Mouse (Mus musculus) c-Kit-negative CD71-positive TER-119-positive erythroid progenitor cells, embryonic 14.5 days (primary cell): ENCODE measurements around the gene Prpsap1.
A peak's percentile ranks its signal among the peaks of the same experiment; 100 is the strongest.

Experiments
- DNase-seq: peaks from one replicate; pipeline ENCODE4 v3.0.0-alpha.2; 2013; ENCODE audit warnings: low read depth, low spot score

Gene Prpsap1

DNA sequence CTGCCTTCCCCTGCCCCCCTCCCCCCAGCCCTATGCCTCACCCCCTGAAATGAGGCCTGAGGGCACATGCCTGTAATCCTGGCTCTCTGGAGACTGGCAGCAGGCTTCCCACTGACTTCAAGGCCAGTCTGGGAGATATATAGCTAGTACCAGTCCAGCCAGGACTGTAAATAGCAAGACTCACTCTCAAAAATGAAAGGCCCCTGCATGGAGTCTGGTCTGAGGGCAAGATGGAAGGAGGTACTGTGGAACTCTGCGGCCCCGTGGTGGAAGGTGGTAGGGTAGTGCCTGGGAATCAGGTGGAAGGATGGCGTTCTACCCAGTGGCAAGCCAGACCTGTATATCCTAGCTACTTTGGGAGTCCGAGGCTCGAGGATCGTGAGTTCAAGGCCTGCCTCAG lies 50.1 kb downstream of the Prpsap1 start:
- DNase-seq = no peak

DNA sequence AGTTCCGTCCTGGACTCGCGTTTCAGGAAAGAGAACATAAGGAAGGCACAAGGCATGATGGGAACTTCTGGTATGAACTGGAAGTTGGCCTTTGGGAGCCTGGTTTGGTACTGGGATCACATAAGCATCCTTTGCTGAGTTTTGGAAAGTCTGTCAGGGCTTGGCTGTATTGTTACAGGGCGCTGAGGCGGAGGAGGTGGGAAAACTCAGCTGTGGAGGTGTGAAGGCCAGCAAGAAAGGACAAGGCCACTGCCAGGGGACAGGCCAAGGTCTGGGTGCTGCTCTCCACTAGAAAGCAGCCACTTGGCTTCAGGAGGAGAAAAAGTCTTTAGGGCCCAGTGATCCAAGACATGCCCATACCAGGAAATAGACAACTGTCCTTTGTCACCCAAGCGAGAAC lies 50.7 kb downstream of the Prpsap1 start:
- DNase-seq = no peak

DNA sequence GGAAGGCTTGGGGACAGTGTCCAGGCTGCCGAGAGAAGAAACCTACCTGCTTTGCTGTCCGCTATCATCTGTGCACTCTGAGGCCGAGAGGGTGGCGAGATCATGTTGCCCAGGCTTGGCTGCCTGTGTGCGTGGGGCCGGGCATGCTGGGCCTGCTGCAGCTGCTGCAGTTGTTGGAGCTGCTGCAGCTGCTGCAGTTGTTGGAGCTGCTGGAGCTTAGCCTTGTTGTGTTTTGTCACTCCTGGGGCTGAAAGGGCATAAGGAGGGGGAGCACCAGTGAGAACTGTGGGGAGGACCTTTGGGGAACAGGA lies 51.2 kb downstream of the Prpsap1 start:
- DNase-seq = no peak

DNA sequence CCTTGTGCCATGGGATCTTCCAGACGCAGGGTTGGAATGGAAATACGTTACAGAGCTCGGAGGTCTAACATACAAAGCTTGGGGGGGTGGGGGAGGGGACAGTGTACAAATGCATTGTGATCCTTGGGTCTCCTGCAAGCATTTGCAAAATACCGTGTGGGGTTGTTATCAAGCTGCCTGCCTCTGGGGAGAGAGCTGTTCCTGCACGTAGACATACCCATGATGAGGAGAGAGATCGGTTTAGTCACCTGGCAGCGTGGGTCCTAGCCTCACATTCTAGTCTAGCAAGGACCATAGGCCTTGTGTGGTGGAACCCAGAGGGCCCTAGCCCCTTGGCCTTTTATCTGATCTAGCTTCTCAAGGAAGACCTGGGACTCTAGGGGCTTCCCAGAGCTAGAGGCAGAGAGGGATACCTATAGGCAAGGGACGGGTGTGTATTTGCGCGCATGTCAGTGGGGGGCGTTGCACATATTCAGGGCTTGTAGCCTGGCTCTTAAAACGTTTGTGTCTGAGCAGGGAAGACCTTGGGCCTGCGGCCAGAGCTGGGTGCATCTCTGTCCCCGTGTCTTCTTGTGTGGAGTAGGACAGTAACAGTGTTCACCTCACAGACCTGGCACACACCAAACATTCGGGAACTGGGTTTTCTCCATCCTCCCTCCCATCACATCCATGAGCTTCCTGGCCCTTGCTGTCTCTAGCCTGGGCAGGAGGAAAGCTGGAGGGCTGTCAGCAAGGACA lies 51.7 kb downstream of the Prpsap1 start:
- no peak for DNase-seq

DNA sequence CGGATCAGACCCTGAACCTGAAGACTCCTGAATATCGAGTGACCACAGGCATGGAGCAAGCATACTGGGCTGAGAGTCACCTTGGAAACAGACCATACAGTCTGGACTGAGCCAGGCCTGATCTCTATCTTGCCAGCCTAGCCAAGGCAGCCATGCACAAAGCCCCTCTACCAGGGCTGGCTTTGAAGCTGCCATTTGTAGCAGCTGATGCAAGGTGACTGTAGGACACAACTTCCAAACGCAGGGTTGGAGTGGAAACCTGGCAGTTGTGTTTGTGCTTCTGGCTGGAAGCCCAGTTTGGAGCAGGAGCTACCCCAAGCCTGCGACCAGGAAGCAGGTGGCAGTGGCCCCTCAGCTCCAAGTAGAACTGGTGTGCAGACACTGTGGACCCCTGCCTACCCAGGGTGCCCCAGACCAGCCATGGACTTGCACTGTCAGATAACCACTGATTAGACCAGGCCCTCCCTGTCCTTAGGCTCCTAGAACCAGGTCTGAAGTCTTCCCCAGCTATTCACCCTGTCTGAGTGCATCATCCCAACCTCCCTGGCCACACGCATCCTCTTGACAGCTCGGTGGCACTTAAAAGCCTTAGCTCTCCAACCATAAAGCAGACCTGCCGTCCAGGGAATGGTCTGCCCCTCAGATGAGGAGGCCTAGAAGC lies 53.5 kb downstream of the Prpsap1 start:
- DNase-seq = no peak

DNA sequence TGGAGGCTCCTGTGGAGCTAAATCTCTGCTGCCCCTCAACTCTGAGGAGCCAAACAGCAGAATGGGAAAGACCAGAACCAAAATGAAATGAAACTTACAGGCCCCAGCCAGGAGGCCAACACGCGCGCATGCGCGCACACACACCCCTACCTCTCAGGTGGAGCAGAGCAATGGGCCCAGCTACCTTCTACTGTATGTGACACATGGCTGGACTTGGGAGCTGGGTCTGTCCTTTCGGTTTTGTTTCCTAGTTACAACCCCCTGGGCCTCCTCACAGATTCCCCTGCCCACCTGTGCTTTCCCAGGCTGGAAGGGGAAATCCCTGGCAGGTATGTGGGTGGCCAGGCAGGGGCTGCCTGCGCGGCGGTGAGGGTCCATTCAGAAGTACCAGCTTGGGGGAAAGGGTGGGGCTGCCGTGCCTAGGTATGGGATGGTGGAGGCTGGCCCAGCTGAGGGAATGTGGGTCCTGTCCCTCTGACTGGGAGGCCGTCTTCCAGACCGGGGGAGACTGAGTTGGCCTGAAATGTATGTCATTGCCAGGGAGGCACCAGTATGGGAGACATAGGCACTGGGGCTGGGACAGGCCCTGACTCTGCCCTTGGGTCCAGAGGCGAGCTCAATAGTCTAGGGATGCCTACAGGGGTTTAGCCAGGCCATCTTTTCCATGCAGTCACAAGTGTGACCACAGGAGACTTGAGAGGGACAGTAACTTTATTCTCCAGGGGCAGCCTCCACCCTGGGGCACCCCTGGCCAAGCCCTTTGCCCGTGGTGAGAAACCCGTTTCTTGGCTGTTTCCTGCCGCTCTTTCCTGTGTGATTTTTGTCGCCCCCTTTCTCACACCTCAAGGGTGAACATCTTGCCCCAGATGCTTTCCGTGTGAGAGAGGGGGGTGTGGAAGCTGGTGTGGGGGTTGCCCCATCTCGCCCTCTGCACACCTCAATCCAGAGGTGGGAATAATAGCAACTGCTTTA lies 54.4 kb downstream of the Prpsap1 start:
- no peak for DNase-seq

DNA sequence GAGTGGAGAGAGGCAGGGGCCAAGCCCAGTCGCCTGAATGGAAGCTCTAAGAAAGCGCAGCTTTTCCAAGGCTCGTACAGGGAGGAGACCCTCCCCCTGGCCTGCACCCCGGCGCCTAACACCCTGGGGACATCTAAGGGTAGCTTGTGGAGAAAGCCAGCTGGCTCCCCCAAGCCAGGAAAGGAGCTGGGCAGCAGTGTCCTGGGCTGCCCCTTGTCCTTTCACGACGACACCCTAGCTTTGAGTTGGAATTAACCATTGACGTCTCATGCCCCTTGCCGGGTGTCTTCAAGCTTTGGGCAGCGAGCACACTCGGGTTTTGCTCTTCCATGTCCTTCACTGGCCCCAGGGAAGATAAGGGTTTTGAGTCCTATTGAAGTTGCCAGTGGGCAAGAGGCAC lies 56.5 kb downstream of the Prpsap1 start:
- DNase-seq = no peak

DNA sequence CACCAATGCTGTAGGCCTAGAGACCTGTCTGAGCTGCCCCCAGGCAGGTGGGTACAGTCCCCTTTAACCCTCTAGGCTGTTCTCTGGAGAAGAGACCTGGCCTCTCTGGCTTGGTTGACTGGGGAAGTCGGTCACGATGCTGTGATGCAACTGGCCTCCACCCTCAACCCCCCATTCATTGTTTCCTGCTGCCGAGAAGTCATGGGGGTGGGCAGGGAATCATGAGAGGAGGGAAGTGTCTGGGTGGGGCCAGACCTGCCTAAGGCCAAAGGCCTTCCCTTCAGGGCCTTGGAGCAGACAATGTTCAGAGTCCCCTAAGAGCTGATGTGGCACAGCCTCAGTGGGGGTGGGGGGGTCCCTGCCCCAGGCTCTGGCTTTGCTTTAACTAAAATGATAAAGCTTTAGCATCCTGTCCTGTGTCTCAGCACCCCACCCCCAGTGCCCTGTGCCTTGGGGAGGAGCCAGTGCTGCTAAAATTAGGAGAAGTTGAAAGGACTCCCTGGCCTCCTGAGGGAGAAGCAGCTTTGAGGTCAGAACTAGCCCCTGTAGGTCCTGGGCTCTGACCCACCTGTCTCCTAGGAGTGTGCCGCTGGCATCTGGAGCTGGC lies 57.2 kb downstream of the Prpsap1 start:
- no peak for DNase-seq

DNA sequence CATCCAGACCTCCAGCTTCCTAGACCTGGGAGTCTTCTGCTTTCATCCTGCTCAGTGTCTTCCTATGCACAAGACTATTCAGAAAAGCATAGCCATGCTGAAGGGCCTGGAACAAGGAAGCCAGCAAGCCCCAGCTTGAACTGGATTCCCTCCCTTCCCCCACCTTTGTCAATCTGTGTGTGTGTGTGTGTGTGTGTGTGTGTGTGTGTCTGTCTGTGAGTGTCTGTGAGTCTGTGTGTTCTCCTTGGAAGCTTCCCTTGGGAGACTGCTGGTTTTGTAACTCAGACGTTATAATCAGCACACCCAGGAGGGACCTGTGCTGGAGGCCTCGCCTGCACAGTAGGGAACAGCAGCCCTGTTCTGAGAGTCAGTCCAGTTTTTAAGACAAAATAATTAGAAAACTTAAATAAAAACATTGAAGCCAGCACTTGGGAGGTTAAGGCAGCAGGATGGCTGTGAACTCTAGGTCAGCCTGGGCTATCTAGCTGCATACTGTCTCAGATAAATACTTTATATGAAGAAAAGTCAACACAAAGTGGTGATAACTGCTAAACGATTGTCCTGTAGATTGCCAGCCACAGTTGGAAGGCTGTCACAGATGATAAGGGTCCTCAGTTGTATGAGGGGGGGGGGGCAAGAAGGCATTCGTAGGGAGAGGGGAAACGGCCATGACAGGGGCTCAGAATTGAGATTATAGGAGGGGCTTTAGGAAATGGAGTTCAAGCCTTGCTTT lies 57.8 kb downstream of the Prpsap1 start:
- no peak for DNase-seq

DNA sequence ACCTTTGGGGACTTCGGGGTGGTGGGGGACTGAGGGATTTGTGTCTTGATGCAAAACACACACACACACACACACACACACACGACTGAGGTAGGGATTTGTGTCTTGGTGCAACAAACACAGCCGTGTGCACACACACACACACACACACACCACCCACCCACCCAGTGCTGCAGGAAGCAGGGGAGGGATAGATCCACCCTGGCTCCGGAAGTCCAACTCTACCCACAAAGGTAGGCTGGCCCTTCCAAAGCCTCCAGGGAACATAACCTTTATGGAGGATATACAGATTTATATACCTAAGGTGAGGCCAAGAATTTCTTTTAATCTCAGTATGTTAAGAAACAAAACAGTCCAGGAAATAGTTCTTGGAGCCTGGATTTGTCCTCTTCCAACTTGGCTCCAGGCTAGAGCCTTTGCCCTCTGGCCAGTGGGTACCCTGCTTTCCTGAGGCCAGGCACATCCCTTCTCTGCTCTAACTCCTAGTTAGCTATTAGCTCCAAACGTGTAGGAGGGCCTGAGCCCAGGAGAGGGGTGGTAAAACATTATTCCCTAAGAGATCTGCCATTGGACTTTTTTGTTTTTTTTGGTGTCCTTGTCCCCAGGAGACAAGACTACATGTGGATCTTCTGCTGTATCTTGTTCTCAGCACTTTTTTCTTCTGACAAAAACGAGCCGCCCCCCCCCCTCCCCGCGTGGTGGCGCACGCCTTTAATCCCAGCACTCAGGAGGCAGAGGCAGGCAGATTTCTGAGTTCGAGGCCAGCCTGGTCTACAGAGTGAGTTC lies 58.8 kb downstream of the Prpsap1 start:
- DNase-seq = no peak

DNA sequence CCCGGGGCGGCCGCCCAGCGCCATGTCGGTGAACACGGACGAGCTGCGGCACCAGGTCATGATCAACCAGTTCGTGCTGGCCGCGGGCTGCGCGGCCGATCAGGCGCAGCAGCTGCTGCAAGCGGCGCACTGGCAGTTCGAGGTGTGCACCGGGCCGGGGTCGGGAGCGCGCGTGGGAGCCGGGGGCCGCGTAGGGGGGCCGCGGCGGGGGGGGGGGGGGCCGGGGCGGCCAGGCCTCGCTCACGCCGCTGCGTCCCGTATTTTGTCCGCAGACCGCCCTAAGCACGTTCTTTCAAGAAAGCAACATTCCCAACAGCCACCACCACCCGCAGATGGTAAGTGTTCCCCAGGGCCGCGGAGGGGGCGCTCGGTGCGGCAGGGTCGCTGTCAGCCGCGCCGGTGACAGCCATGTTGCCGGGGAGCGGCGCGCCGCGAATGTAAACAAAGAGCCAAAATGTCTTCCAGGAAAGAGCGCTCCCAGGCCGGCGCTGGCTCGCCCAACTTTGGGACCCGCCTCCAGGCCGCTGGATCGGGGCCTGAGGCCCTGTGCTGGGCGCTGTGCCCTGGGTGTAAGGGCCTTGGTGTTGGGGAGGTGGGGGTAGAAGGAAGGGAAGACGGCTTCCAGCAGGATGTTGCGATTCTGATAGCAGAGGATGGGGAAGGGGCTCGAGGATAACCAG lies 59.6 kb downstream of the Prpsap1 start:
- DNase-seq = peak; percentile 45

DNA sequence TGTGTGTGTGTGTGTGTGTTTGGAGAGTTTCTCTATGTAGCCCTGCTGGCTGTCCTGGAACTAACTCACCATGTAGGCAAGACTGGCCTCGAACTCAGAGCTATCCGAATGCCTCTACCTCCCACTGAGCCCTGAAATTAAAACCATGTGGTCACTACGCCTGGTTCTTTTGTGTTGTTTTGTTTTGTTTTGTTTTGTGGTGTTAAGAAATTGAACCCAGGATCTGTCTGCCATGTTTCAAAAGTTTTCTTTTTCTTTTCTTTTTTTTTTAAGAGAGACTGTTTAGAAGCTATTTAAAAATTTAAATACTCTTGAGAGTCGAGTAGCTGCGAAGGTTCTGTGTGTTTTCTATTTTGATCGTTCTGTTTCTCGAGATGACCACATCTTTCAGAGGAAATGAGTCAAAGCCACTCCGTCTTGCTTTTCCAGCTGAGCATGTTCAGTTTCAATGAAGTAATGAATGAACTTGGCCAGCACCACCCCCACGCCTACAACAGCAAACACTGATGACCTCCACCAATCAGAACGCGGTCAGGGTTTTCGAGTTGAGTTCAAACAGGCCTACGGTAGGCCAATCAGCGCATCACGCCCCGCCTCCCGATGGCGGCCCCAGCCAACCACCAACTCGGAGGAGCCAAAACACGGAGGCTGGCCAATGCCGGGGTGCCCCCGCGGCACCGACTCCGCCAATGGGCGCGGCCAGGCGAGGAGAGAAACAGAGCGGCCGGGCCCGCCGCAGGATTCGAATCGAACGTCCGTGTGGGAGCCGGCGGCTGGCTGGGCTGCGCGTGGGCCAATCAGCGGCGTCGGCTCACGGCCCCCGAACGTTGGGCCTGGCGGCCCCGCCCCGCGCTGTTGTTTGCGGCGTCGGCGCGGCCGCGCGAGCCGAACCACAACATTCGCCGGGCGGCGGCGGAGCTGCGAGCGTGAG lies 60.4 kb downstream of the Prpsap1 start, which contains the start of gene Ubald2:
Gene Ubald2, plus strand, starts transcription at position 739 of the 931 bp plus-strand sequence.
- DNase-seq = peak; percentile 99

DNA sequence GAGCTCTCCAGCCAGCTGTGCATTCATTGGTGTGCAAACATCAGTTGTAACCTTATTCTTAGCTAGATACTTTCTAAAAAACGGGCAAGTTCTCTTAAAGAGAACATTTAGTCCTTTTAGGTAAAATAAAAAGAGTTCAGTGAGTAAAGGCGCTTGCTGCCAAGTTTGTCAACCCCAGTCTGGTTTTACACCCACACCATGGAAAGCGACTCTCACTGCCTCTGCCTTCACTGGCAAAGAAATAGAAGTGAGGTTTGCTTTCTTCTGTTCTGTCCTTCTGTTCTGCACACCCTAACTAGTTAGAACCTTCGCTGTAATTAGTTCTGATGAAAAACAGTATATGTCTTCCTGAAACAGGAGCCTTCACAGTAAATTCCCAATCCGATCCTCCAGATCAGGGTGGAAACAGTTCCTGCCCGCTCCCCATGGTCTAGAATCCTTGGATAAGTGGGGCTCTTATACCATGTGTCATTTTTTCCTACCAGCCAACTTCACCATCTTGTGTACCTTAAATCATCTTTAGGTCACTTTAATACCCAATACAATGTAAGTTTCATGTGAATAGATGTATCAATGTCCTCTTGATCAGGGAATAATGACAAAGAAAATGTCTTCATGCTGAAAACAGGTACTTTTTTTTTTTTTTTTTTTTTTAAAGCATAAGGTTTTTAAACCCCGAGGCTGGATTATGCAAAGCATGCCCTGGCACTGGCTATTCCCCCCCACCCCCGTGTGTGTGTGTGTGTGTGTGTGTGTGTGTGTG lies 61.2 kb downstream of the Prpsap1 start:
- no peak for DNase-seq

DNA sequence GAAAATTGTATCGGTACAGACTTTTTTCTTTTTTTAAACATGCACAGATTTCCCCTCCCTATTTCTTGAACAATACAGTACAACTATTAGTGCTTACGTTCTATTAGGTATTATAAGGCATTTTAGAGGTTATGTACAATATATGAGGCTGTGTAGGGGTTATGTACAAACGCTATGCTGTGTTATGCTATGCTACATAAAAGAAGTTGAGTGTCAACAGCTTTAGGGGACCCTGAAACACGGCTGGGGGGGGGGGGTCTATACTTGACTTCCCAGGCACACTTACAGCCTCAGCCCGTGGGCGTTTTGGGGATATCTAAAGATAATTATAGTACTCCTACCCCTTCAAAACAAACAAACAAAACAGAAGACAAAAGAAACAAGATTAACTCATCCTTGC lies 61.9 kb downstream of the Prpsap1 start:
- no peak for DNase-seq

DNA sequence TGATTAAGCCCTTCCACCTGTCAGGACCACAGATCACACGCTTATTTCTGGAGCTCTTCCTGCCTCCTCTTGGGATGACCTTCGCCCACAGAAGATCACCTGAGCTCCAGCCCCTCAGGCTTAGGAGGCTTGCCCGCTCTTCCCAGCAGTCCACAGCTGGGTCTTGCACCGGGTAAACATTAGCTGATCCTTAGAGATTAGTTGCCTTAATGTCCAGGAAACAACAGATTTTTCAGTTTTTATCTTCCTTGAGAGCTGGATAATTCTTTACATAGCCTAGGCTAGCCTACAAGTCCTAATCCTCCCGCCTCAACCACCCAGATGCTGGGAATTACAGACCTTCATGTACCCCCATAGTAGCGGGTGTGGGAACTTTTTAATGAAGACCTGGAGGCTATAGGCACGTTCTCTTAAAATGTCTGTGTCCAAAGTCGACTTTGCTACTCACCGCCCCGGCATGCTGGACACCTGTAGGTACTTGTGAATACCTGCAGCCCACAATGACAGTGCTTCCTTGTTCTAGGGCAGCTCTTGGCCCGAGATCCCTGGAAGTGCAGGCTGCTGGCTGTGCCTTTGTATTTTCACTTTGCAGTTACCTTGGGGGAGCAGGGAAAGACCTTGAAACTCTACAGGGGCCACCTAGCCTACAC lies 62.4 kb downstream of the Prpsap1 start:
- no peak for DNase-seq

DNA sequence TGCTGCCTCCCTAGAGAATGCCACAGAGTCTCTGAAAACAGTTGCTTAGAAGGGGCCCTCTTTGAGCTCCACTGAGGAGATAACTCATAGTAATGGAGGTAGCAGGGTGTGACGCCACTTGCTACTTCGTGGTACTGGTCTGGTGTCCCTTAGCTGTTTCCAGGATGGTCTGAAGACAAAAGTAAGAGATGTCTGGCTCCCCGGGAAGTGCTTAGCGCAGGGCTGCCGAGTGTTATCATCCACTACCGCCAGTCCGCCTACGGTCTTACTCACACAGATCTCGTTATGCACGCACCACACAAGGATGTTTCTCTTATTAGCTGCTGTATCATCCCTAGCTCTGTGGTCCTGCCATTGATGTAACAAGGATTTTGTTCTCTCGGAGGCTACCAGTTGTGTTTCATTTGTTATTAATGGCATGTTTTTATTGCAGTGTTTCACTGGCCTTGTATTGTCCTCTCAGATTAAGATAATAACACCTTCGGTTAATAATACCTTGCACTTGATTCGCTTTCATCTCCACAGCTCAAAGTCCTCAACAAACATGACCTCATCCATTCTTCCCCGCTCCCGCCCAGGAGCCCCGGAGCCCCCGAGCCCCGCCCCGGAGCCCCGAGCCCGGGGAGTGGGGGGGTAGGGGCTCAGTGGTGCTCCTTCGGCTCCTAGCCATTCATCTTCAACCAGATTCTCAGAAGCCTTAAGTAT lies 63.1 kb downstream of the Prpsap1 start:
- no peak for DNase-seq
